Mouse (Mus musculus): Measurements from ENCODE around the gene Ccdc7a. TPM values are rescaled to one million over a fixed set of nuclear protein-coding genes. Genes with fewer than 3 reads are reported as not detected.

Ccdc7a gene
- total and polyA plus RNA-seq, 3 experiments: not detected

DNA sequence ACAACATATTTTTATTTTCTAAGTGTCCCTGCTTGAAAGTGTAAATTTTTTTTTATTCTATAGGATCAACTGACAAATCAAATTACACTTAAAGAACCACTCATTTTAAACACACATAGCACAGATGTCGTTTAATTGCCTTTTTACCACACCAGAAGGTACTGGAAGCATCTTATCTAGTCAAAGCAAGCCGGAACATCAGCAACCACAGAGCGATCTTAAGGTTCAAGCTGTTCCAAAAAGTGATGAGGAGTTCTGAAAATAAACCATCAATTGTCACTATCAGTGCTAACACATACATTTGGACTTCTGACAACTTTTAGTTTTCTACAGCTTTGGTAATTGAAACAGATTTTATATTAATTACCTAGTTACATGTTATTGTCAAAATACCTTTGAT is 331.2 kb downstream of the Ccdc7a start:
- in situ Hi-C loops (cut with MboI; ENCODE audit: low pct_ligation_motif_present, low pct_unique_long_range_greater_than_20kb, low sequenced_read_pairs) (no loop called here), dilution Hi-C loops (cut with MboI; ENCODE audit: extremely low pct_ligation_motif_present, extremely low pct_unique_long_range_greater_than_20kb, low sequenced_read_pairs) (no loop called here)
- DNase-seq (ENCODE audit: extremely low read depth): no peak
- no peak overlapping the region for H3K27ac ChIP-seq (ENCODE audit: insufficient read depth, low read depth)
- no peak overlapping the region for H3K4me2 ChIP-seq (ENCODE audit: insufficient read depth, low read depth, poor library complexity, severe bottlenecking)
- no peaks in the 10 kb centered on the region for H3K27me3 ChIP-seq (replicated peaks)
- no peak overlapping the region for H3K9ac ChIP-seq (ENCODE audit: insufficient read depth, low read depth)
- H3K4me3 ChIP-seq (replicated peaks in 1 of 3; ENCODE audit: low read depth in 2 of 3, low read length in 2 of 3, poor library complexity in 1 of 3): no peak overlapping the region
- H3K79me2 ChIP-seq (replicated peaks; ENCODE audit: control insufficient read depth, extremely low read depth, insufficient read depth, poor library complexity, severe bottlenecking): no peaks in the 10 kb centered on the region
- no peaks in the 10 kb centered on the region for H3K9me3 ChIP-seq (replicated peaks; ENCODE audit: low read length)
- H3K4me1 ChIP-seq (ENCODE audit: control insufficient read depth in 1 of 2, insufficient read depth in 2 of 2): peaks cover 0 to 6% of the 10 kb centered on the region in 2 experiments; a peak in 1 of 4 replicates
- no peak for TF ChIP-seq ZKSCAN1 (IDR thresholded peaks at IDR 0.05; ENCODE audit: borderline replicate concordance, low read depth, low read length)
- no peak for TF ChIP-seq NRF1 (IDR thresholded peaks at IDR 0.05; ENCODE audit: low read depth, low read length)
- no peak for TF ChIP-seq UBTF (IDR thresholded peaks at IDR 0.05; ENCODE audit: low read depth, low read length)
- no peak for TF ChIP-seq ZNF384 (IDR thresholded peaks at IDR 0.05; ENCODE audit: low read depth, low read length)
- TF ChIP-seq GABPA (IDR thresholded peaks at IDR 0.05; ENCODE audit: insufficient replicate concordance, low read depth, low read length): no peak
- no peak for TF ChIP-seq EP300 (IDR thresholded peaks at IDR 0.05; ENCODE audit: low read length)
- no peak for TF ChIP-seq SIN3A (IDR thresholded peaks at IDR 0.05; ENCODE audit: low read length)
- no peak for TF ChIP-seq ZC3H11A (IDR thresholded peaks at IDR 0.05; ENCODE audit: low read depth, low read length)
- TF ChIP-seq TBP (conservative IDR thresholded peaks at IDR 0.05; ENCODE audit: low read depth, low read length): no peak
- no peak for TF ChIP-seq RAD21 (IDR thresholded peaks at IDR 0.05; ENCODE audit: low read depth, low read length)
- TF ChIP-seq JUND (conservative IDR thresholded peaks at IDR 0.05; ENCODE audit: low read depth, low read length): no peak
- TF ChIP-seq SMC3 (IDR thresholded peaks at IDR 0.05; ENCODE audit: low read depth, low read length): no peak
- TF ChIP-seq NELFE (IDR thresholded peaks at IDR 0.05; ENCODE audit: low read depth, low read length): no peak
- TF ChIP-seq KAT2A (IDR thresholded peaks at IDR 0.05; ENCODE audit: insufficient replicate concordance, low read length): no peak
- no peak for TF ChIP-seq USF1 (IDR thresholded peaks at IDR 0.05; ENCODE audit: low read depth, low read length)
- no peak for TF ChIP-seq POLR2AphosphoS2 (IDR thresholded peaks at IDR 0.05; ENCODE audit: low read depth, low read length)
- TF ChIP-seq MAX (IDR thresholded peaks at IDR 0.05; ENCODE audit: low read length): no peak
- TF ChIP-seq MEF2A (IDR thresholded peaks at IDR 0.05; ENCODE audit: borderline replicate concordance, low read depth, low read length): no peak
- no peak for TF ChIP-seq MYC (IDR thresholded peaks at IDR 0.05; ENCODE audit: low read depth, low read length)
- TF ChIP-seq BHLHE40 (IDR thresholded peaks at IDR 0.05; ENCODE audit: low read depth, low read length): no peak
- H3K36me3 ChIP-seq (replicated peaks in 1 of 2; ENCODE audit: control insufficient read depth in 1 of 2, insufficient read depth in 1 of 2, low read length in 1 of 2): peaks cover 16 to 69% of the 10 kb centered on the region in 2 experiments

DNA sequence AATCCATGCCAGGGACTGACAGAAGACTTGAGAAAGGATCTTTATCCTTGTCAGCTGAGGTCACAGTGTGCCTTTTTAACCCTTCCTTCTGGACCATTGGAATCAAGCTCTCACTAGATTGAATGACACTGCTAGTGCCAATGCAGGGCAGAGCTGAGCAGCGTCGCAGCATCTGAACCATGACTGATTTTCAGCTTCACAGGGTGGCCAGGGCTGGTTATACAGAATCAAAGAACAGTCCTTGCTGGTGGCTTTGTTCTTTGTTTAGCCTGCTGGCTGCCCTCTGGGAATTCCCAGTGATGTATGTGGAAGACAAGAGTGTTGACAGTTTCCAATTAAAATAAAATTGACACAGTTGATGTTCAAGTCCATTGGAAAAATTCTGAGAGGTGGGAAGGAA is 333.1 kb downstream of the Ccdc7a start:
- Histone ChIP-seq H3K27me3 (replicated peaks) (no peaks in the 10 kb centered on the region), H3K4me2 (ENCODE audit: insufficient read depth, low read depth, poor library complexity, severe bottlenecking) (no peak overlapping the region), H3K4me3 (replicated peaks in 1 of 3; ENCODE audit: low read depth in 2 of 3, low read length in 2 of 3, poor library complexity in 1 of 3) (no peak overlapping the region), H3K4me1 (ENCODE audit: control insufficient read depth in 1 of 2, insufficient read depth in 2 of 2) (peaks cover 0 to 6% of the 10 kb centered on the region in 2 experiments; a peak in 1 of 4 replicates), H3K9me3 (replicated peaks; ENCODE audit: low read length) (no peaks in the 10 kb centered on the region), H3K9ac (ENCODE audit: insufficient read depth, low read depth) (no peak overlapping the region), H3K27ac (ENCODE audit: insufficient read depth, low read depth) (no peak overlapping the region), H3K79me2 (replicated peaks; ENCODE audit: control insufficient read depth, extremely low read depth, insufficient read depth, poor library complexity, severe bottlenecking) (no peaks in the 10 kb centered on the region), H3K36me3 (replicated peaks in 1 of 2; ENCODE audit: control insufficient read depth in 1 of 2, insufficient read depth in 1 of 2, low read length in 1 of 2) (peaks cover 16 to 72% of the 10 kb centered on the region in 2 experiments)
- dilution Hi-C loops (cut with MboI; ENCODE audit: extremely low pct_ligation_motif_present, extremely low pct_unique_long_range_greater_than_20kb, low sequenced_read_pairs) (no loop called here), in situ Hi-C loops (cut with MboI; ENCODE audit: low pct_ligation_motif_present, low pct_unique_long_range_greater_than_20kb, low sequenced_read_pairs) (no loop called here)
- TF ChIP-seq POLR2A (IDR thresholded peaks at IDR 0.05; ENCODE audit: low read depth, low read length): no peak
- TF ChIP-seq MYC (IDR thresholded peaks at IDR 0.05; ENCODE audit: low read depth, low read length): no peak
- TF ChIP-seq E2F4 (IDR thresholded peaks at IDR 0.05; ENCODE audit: insufficient replicate concordance, low read depth, low read length): no peak
- TF ChIP-seq MAZ (IDR thresholded peaks at IDR 0.05; ENCODE audit: low read depth, low read length): no peak
- TF ChIP-seq GABPA (IDR thresholded peaks at IDR 0.05; ENCODE audit: insufficient replicate concordance, low read depth, low read length): no peak
- TF ChIP-seq TCF12 (IDR thresholded peaks at IDR 0.05; ENCODE audit: low read depth, low read length): no peak
- DNase-seq (ENCODE audit: extremely low read depth): no peak

Data from CH12.LX (cell line).